Mouse (Mus musculus) liver, embryonic 16.5 days (tissue): ENCODE measurements around the gene Cd72. TPM values are rescaled to one million over a fixed set of nuclear protein-coding genes. Genes with fewer than 3 reads are reported as not detected.
A peak's percentile ranks its signal among the peaks of the same experiment; 100 is the strongest.

Experiments
- ATAC-seq: fragments of 200-750 bp; cut with Nextera tagmentation; 2 replicates; pipeline ENCODE4 v1.8.0; 2017; ENCODE audit warnings: low read depth, mild to moderate bottlenecking, moderate number of reproducible peaks, moderate library complexity
- H3K27ac ChIP-seq: fragments of 300-500 bp; sonication (generic); 2 replicates; pipeline ENCODE4 v1.5.1; 2014; ENCODE audit warnings: mild to moderate bottlenecking, low read length
- H3K27me3 ChIP-seq: fragments of 300-500 bp; sonication (generic); 2 replicates; pipeline ENCODE4 v1.6.1; 2014; ENCODE audit warnings: low read depth, low read length, mixed read lengths; ENCODE audit not compliant: control insufficient read depth, insufficient read depth
- H3K36me3 ChIP-seq: fragments of 300-500 bp; sonication (generic); 2 replicates; pipeline ENCODE4 v1.6.1; 2014; ENCODE audit warnings: mild to moderate bottlenecking; ENCODE audit not compliant: control insufficient read depth, insufficient read depth
- H3K4me1 ChIP-seq: fragments of 300-500 bp; sonication (generic); 2 replicates; pipeline ENCODE4 v1.6.1; 2014; ENCODE audit warnings: low read depth, low read length, mixed read lengths; ENCODE audit not compliant: control insufficient read depth
- H3K4me2 ChIP-seq: fragments of 300-500 bp; sonication (generic); 2 replicates; pipeline ENCODE4 v1.6.1; 2014; ENCODE audit warnings: low read depth, low read length, mixed read lengths
- H3K4me3 ChIP-seq: fragments of 300-500 bp; sonication (generic); 2 replicates; pipeline ENCODE4 v1.5.1; 2014; ENCODE audit warnings: low read depth, mild to moderate bottlenecking, low read length
- H3K9ac ChIP-seq: fragments of 300-500 bp; sonication (generic); 2 replicates; pipeline ENCODE4 v1.6.1; 2014; ENCODE audit warnings: low read depth, low read length
- H3K9me3 ChIP-seq: fragments of 300-500 bp; sonication (generic); replicated peaks from 2 replicates; pipeline ENCODE4 v1.6.1; 2016; ENCODE audit warnings: low read length; ENCODE audit not compliant: control insufficient read depth
- WGBS: fragments of 180-500 bp; shearing (Covaris S2); extraction: QIAGEN DNeasy Blood & Tissue Kit; methylation state at CpG from one replicate; pipeline ENCODE4 v1.1.7; 2014; ENCODE audit not compliant: insufficient replicate concordance; 5-methylcytosine and 5-hydroxymethylcytosine counted together
- polyA plus RNA-seq: library from polyadenylated mRNA; unstranded; fragments of >200 nt; fragmentation: Nextera tagmentation; extraction: Ambion mirVana; gene quantifications from 2 replicates; pipeline ENCODE4 v1.2.1, GENCODE M21; 2015

Cd72 gene
- polyA plus RNA-seq, 1 experiment from 2014 or later = 1.7 TPM

GRCm38 (mm10) chr4:43418973-43419656 lies 35.3 kb downstream of the Cd72 start:
- Histone ChIP-seq H3K4me2 (no peak overlapping the region), H3K9ac (no peak overlapping the region), H3K27ac (no peak overlapping the region), H3K4me1 (no peaks in the 10 kb centered on the region), H3K27me3 (peaks cover under 1% of the 10 kb centered on the region; the same call in 1 of the 2 replicates), H3K4me3 (no peak overlapping the region), H3K36me3 (no peaks in the 10 kb centered on the region; the same call in none of the 2 replicates), H3K9me3 (no peaks in the 10 kb centered on the region)
- ATAC-seq = no peak
- 58% methylated on average over 15 of the region's 15 CpGs for WGBS

- H3K36me3 ChIP-seq = no peaks in the 10 kb centered on the region; the same call in none of the 2 replicates
- H3K4me2 ChIP-seq = no peak overlapping the region
- no peaks in the 10 kb centered on the region for H3K4me1 ChIP-seq
- H3K27ac ChIP-seq = no peak overlapping the region
- no peaks in the 10 kb centered on the region for H3K9me3 ChIP-seq
- 56% methylated on average over 4 of the region's 4 CpGs for WGBS
- H3K9ac ChIP-seq = no peak overlapping the region
- H3K4me3 ChIP-seq = no peak overlapping the region
- ATAC-seq = no peak
- H3K27me3 ChIP-seq = no peaks in the 10 kb centered on the region
These were observed 36.0 kb downstream of the Cd72 start for GRCm38 (mm10) chr4:43418450-43418849.

GRCm38 (mm10) chr4:43417269-43418062 lies 37.0 kb downstream of the Cd72 start:
- 45% methylated on average over 16 of the region's 16 CpGs for WGBS
- ATAC-seq = peak; percentile 39; the same call in 1 of the 2 replicates
- Histone ChIP-seq H3K27me3 (no peaks in the 10 kb centered on the region), H3K4me1 (no peaks in the 10 kb centered on the region), H3K9me3 (no peaks in the 10 kb centered on the region), H3K36me3 (no peaks in the 10 kb centered on the region; the same call in none of the 2 replicates), H3K4me3 (no peak overlapping the region), H3K27ac (no peak overlapping the region), H3K9ac (no peak overlapping the region), H3K4me2 (no peak overlapping the region)

- H3K36me3 ChIP-seq = no peaks in the 10 kb centered on the region; the same call in none of the 2 replicates
- H3K4me1 ChIP-seq = no peaks in the 10 kb centered on the region
- no peak for ATAC-seq
- H3K27ac ChIP-seq = no peak overlapping the region
- H3K4me3 ChIP-seq = no peak overlapping the region
- H3K4me2 ChIP-seq = no peak overlapping the region
- no peaks in the 10 kb centered on the region for H3K9me3 ChIP-seq
- no peaks in the 10 kb centered on the region for H3K27me3 ChIP-seq
- no peak overlapping the region for H3K9ac ChIP-seq
- 82% methylated on average over 22 of the region's 22 CpGs for WGBS
These were observed 38.3 kb downstream of the Cd72 start for GRCm38 (mm10) chr4:43416071-43416490.

DNA sequence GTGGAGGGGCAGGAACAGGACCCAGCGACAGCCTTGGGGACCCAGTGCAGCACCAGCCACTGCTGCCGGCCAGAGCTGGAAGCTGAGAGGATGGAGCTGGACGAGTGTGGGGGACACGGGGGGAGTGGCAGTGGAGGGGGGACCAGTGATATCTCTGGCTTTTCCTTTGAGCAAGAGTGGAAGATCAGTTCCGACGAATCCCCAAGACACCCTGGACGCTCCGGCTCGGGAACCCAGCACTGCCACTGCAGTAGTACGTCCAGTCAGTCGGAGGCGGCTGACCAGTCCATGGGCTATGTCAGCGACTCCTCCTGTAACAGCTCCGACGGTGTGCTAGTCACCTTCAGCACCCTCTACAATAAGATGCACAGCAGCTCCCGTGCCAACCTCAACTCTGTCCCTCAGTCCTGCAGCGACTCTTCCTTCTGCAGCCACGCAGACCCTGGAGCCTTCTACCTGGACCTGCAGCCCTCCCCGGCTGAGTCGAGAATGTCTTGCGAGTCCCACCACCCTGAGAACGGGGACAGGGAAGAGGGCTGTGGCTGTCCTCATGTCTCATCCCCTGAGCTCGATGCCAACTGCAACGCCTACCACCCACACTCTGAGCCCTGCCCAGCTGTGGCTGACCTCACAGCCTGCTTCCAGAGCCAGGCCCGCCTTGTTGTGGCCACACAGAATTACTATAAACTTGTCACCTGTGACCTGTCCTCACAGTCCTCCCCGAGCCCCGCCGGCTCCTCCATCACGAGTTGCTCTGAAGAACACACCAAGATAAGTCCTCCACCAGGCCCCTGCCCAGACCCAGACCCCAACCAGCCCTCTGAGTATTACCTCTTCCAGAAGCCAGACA lies 39.0 kb downstream of the Cd72 start:
- no peak overlapping the region for H3K9ac ChIP-seq
- no peak for ATAC-seq
- H3K9me3 ChIP-seq = no peaks in the 10 kb centered on the region
- no peaks in the 10 kb centered on the region for H3K27me3 ChIP-seq
- H3K4me1 ChIP-seq = no peaks in the 10 kb centered on the region
- H3K27ac ChIP-seq = no peak overlapping the region
- no peak overlapping the region for H3K4me2 ChIP-seq
- H3K4me3 ChIP-seq = no peak overlapping the region
- no peaks in the 10 kb centered on the region; the same call in none of the 2 replicates for H3K36me3 ChIP-seq
- WGBS = 78% methylated on average over 29 of the region's 29 CpGs

GRCm38 (mm10) chr4:43414761-43415160 lies 39.7 kb downstream of the Cd72 start:
- Histone ChIP-seq H3K4me2 (no peak overlapping the region), H3K9ac (no peak overlapping the region), H3K4me3 (no peak overlapping the region), H3K4me1 (no peaks in the 10 kb centered on the region), H3K36me3 (no peaks in the 10 kb centered on the region; the same call in none of the 2 replicates), H3K27ac (no peak overlapping the region), H3K9me3 (no peaks in the 10 kb centered on the region), H3K27me3 (no peaks in the 10 kb centered on the region)
- WGBS = 77% methylated on average over 14 of the region's 14 CpGs
- no peak for ATAC-seq

- H3K27ac ChIP-seq = no peak overlapping the region
- H3K9ac ChIP-seq = no peak overlapping the region
- H3K36me3 ChIP-seq = no peaks in the 10 kb centered on the region
- H3K4me2 ChIP-seq = peak overlapping the region; percentile 17; the same call in 1 of the 2 replicates
- 58% methylated on average over 12 of the region's 12 CpGs for WGBS
- peaks cover 7% of the 10 kb centered on the region for H3K27me3 ChIP-seq
- no peaks in the 10 kb centered on the region for H3K4me1 ChIP-seq
- H3K9me3 ChIP-seq = no peaks in the 10 kb centered on the region
- no peak overlapping the region for H3K4me3 ChIP-seq
- ATAC-seq = no peak
These were observed 47.1 kb downstream of the Cd72 start for GRCm38 (mm10) chr4:43407071-43407920.
